23 mouse cellular contexts compared by ENCODE assay signal in the genomic region with DNA sequence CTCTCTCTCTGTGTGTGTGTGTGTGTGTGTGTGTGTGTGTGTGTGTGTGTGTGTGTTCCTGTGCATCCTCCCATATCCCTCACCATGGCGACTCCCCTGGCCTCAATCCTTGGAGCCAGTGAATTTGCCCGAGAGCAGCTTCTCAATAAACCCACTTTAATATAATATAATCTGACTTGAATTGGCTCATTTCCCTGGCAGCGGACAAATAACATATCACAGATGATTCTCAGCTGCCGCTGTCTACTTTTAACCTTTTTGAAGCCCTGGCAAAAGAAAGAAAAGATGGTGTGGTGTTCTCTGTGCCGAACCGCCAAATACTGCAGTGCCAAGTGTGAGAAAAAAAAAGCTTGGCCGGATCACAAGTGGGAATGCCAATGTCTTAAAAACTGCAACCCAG.
"Had no signal": no experiment of that assay in that cellular context is flagged by ENCODE, and none has a peak within 500 bp of the region (broad histone marks: within the 10 kb centered on the region; RNA-seq: fewer than 3 reads in every experiment).

No protein-coding gene starts in this region.

- H3K36me3 ChIP-seq: kidney, embryonic 15.5 days; limb, embryonic 10.5 days; limb, embryonic 13.5 days; liver, embryonic 12.5 days; liver, embryonic 15.5 days; midbrain, embryonic 10.5 days; midbrain, embryonic 13.5 days; neural tube, embryonic 12.5 days; neural tube, embryonic 15.5 days had no signal

- ATAC-seq: liver, embryonic 12.5 days; midbrain, embryonic 13.5 days had no signal

- H3K4me2 ChIP-seq: kidney, embryonic 15.5 days; limb, embryonic 13.5 days; liver, embryonic 12.5 days; liver, embryonic 15.5 days; midbrain, embryonic 13.5 days; neural tube, embryonic 12.5 days; neural tube, embryonic 15.5 days had no signal

- H3K9me3 ChIP-seq: kidney, embryonic 15.5 days; limb, embryonic 10.5 days; limb, embryonic 13.5 days; liver, embryonic 12.5 days; liver, embryonic 15.5 days; midbrain, embryonic 10.5 days; midbrain, embryonic 13.5 days; neural tube, embryonic 12.5 days; neural tube, embryonic 15.5 days had no signal

- H3K4me3 ChIP-seq: kidney, embryonic 15.5 days; limb, embryonic 10.5 days; limb, embryonic 13.5 days; liver, embryonic 12.5 days; liver, embryonic 15.5 days; megakaryocyte, embryonic 14.5 days; midbrain, embryonic 10.5 days; midbrain, embryonic 13.5 days; neural tube, embryonic 12.5 days; neural tube, embryonic 15.5 days had no signal

- H3K9ac ChIP-seq: kidney, embryonic 15.5 days; limb, embryonic 13.5 days; liver, embryonic 12.5 days; liver, embryonic 15.5 days; midbrain, embryonic 13.5 days; neural tube, embryonic 12.5 days; neural tube, embryonic 15.5 days had no signal

- DNase-seq: kidney, adult 8-10 months; kidney, postnatal 10 days; kidney, postnatal 36 days; layer of hippocampus, postnatal 36 days; liver; lung, adult 18-20 months; right cerebral cortex, adult 18-20 months; right cerebral cortex, postnatal 14 days; right cerebral cortex, postnatal 4 days; thymus, adult 2 months; thymus, postnatal 14 days; thymus, postnatal 4 days had no signal

- H3K27ac ChIP-seq: kidney, embryonic 15.5 days; limb, embryonic 10.5 days; limb, embryonic 13.5 days; liver, embryonic 12.5 days; liver, embryonic 15.5 days; midbrain, embryonic 10.5 days; midbrain, embryonic 13.5 days; neural tube, embryonic 12.5 days; neural tube, embryonic 15.5 days; stomach, postnatal 0 days had no signal

- H3K4me1 ChIP-seq: limb, embryonic 10.5 days; limb, embryonic 13.5 days; liver, embryonic 12.5 days; liver, embryonic 15.5 days; midbrain, embryonic 10.5 days; midbrain, embryonic 13.5 days; neural tube, embryonic 12.5 days had no signal

- H3K27me3 ChIP-seq: kidney, embryonic 15.5 days; limb, embryonic 13.5 days; liver, embryonic 12.5 days; liver, embryonic 15.5 days; midbrain, embryonic 13.5 days; neural tube, embryonic 12.5 days; neural tube, embryonic 15.5 days had no signal
